Mouse (Mus musculus): ENCODE data around the gene Nelfcd.

Nelfcd gene

DNA sequence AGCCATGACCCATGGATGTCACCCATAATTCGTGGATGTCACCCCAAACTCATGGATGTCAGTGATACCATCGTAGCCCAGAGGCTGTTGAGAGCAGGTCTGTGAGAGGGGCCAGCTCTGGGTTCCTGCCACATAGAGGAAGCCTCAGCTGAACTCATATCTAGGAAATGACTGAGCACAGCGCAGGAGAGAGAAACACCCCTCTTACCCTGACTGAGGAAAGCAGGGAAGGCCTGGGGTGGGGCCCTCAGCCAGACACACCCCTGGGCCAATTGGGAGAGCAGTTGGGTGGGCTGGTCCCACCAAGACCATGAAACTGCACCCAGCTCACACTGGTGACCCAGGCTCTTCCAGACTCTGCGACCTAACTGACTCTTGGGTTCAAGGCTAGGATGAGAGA lies 34.7 kb downstream of the Nelfcd start, which contains the start of gene Tubb1:
Tubb1 (plus strand) TSS at position 343 of the 400 bp plus-strand sequence.
- CTCF ChIA-PET: no interaction called here

DNA sequence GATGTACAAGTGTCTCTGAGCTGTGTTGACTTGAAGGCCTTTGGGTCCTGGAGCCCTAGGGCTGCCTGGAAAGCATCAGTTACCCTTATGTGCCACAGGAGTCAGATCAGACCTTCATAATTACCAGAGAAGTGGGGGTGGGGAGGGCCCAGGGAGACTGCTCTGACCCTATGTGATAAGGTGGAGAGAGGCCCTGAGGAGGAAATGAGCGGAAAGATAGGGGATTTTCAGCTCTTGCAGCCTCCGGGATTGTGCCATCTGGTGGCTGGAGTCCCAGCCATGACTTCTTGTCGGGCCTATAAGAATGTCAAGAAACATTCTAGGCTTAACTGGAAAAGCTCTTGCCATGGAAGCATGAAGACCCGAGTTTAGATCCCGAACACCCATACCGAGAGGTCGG lies 38.1 kb downstream of the Nelfcd start:
- CTCF ChIA-PET: interaction anchor here in 2 of 4 experiments (1.0 to 1.6 kb wide), 2 partner anchors 141 to 142 kb away, joined by 3 to 5 read pairs; no protein-coding TSS in a partner anchor
- POLR2A ChIA-PET: interaction anchor here in 1 of 4 experiments (1.0 to 1.2 kb wide), 2 partner anchors 11 to 43 kb away, joined by 3 to 4 read pairs; partner anchors contain the start of gene Atp5e

More for the DNA sequence above, 34.7 kb downstream of the Nelfcd start, which contains the start of gene Tubb1:
- POLR2A ChIA-PET: interaction anchor here in 3 of 4 experiments (0.5 to 1.7 kb wide), 6 partner anchors 9 to 29 kb away, joined by 3 to 6 read pairs (median 3); partner anchors contain the start of gene Atp5e (in 1 of the 3)

DNA sequence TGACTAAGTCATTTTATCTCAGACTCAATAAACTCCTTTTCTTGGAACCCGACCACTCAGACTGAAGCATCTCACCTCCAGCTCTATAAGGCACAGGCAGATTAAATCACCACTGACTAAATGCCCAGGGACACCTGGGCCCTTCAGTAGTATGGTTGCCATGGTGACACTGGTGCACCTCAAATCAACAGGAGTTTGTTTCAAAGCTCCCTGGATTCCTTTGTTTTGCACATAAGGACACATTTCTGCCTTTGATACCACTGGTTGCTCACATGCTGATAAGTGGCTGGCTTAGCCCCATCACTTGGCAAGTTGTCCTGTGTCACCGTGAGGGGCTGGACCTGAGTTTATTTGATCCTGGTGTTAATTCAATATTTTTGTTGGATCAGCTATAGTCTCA lies 43.8 kb downstream of the Nelfcd start:
- ChIA-PET CTCF (interaction anchor here in 1 of 4 experiments (0.7 kb wide), 1 partner anchor 215 kb away, joined by 3 read pairs; no protein-coding TSS in a partner anchor), POLR2A (interaction anchor here in 2 of 4 experiments (0.7 to 1.3 kb wide), 6 partner anchors 9 to 162 kb away, joined by 3 read pairs; no protein-coding TSS in a partner anchor)

DNA sequence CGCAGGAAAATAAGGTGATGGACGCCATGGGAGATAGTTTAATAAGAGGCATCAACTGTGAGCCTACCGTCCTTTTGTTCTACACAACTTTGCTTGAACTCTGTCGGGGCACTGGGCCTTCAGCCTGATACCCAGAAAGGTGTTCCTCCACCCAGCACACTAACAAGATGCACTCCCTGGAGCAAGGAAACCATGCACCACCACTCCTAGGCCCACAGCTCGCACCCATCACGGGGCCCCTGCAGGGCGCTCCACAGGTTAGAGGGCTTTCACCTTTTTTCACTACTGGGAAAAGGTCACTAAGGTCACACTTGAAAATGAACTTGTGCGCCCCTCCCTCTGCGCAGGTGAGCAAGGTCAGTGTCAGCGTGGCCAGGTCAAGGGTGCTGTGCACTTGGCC lies 47.8 kb downstream of the Nelfcd start:
- POLR2A ChIA-PET: interaction anchor here (0.8 to 5.3 kb wide), 15 partner anchors 9 to 804 kb away, joined by 3 to 47 read pairs (median 4); partner anchors contain the start of genes Ctsz (in 2 of the 4), Prelid3b (in 2 of the 4), Gnas (in 1 of the 4) and Nelfcd (in 1 of the 4)
- CTCF ChIA-PET: no interaction called here

DNA sequence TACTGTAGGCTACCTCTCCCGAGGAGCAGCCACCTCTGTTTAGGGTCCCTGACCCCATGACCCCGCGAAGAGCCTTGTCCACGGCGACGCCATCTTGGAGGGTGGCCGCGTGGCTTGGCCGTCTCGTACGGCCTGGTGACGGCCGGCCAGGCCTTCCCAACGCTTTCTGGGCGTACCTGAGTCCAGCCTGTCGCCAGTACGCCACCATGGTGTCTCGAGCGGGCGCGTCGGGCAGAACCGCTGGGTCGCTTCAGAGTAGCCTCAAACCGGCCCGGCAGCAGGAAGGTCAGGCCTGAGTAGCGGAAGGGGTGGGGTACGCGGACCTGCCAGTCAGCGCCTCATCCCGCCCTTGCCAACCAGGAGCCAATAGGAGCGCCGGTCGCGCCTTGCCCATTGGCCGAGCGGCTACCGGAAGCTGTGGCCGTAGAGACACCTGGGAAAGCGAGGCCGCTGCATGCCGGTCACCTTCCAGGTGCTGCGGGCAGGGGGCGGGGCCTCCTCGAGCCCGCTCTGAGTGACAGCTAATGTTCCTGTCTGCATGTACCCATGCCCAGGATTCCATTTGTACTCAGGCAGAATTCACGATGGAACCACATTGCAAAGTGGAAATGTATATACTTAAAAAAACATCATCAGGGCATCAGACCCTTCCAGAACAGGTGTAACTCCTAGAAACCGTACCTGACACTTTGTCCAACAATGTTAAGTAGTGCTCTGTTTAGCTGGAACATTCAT lies 48.4 kb downstream of the Nelfcd start, which contains the start of gene Atp5e:
Atp5e (minus strand) TSS at position 317 of the 735 bp plus-strand sequence.
- ChIA-PET CTCF (interaction anchor here in 2 of 4 experiments (1.0 to 1.8 kb wide), 2 partner anchors 210 kb away, joined by 4 to 5 read pairs; no protein-coding TSS in a partner anchor), POLR2A (interaction anchor here (0.6 to 5.3 kb wide), 24 partner anchors 8 to 804 kb away, joined by 3 to 47 read pairs (median 4); partner anchors contain the start of genes Ctsz (in 2 of the 4), Prelid3b (in 2 of the 4), Tubb1 (in 2 of the 4) and Nelfcd (in 1 of the 4))

DNA sequence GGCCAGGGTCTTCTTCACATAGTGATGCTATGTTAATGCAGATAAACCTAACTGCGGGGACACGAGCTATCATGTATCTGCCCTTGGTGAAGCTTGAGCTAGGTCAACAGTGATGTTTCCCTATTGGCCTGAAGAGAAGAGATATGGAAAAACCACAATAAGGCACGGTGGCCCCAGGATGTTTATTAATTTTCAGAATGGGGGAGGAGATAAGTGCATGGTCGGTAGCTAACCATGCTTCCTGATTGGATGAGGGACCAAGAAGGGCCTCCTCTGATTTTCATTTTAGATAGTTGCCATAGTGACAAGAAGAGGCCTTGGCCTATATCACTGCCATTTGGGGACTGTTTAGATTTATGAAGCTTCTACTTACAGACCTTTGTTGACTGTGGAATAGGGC lies 54.7 kb downstream of the Nelfcd start:
- ChIA-PET POLR2A (interaction anchor here in 2 of 4 experiments (1.2 to 7.0 kb wide), 3 partner anchors 7 to 186 kb away, joined by 3 to 47 read pairs (median 40); partner anchors contain the start of gene Atp5e (in 2 of the 2)), CTCF (no interaction called here)

DNA sequence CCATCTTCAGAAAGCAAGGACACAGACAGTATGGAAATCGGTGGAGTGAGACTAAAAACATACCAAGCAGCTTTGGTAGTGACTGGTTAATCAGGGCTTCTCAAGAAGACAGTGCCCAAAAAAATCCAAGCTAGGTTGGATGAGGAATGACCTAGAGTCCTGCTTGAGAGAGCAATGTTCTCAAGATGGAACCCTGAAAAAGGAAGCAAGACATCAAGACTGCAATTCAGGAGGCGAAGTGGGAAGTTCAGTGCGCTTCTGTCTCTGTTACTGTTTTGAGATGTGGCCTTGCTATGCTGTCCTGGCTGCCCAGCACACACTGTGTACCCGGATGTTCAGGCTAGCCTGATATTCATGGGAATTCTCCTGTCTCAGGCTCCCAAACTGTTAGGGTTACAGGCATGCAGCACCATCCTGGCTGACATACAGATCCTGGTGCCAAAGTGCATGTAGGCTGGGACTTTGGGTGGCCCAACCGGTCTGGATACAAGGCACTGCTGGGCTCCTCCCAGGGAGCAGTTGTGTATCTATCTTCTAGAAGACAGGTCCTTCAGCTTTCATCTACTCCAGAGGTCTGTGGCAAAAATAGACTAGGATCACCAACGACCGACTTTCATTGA lies 55.3 kb downstream of the Nelfcd start:
- CTCF ChIA-PET: no interaction called here
- POLR2A ChIA-PET: interaction anchor here in 2 of 4 experiments (0.6 to 7.0 kb wide), 5 partner anchors 8 to 358 kb away, joined by 3 to 47 read pairs (median 5); partner anchors contain the start of genes Atp5e (in 2 of the 2) and Tubb1 (in 1 of the 2)

DNA sequence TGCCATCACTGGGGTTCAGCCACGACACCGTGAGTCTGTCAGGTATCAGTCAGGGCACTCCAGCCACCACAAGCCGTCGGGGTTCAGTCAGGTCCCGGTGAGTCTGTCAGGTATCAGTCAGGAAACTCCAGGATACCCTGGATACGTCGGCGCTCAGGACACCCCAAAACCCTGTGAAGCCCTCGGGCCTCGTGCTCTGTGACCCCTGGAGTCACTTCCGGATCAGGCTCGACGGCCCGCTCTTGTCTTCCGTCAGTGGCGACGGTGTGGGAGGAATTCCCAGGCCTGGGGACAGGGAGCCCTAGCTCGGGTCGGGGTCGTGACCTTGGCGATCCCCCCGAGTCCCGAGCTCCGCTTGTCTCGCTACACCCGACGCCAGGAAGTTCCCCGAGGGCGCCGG lies 56.8 kb downstream of the Nelfcd start:
- CTCF ChIA-PET: interaction anchor here in 1 of 4 experiments (0.6 kb wide), 1 partner anchor 202 kb away, joined by 3 read pairs; no protein-coding TSS in a partner anchor
- POLR2A ChIA-PET: interaction anchor here in 3 of 4 experiments (0.6 to 7.0 kb wide), 8 partner anchors 8 to 259 kb away, joined by 3 to 47 read pairs (median 3); partner anchors contain the start of gene Atp5e (in 3 of the 3)

DNA sequence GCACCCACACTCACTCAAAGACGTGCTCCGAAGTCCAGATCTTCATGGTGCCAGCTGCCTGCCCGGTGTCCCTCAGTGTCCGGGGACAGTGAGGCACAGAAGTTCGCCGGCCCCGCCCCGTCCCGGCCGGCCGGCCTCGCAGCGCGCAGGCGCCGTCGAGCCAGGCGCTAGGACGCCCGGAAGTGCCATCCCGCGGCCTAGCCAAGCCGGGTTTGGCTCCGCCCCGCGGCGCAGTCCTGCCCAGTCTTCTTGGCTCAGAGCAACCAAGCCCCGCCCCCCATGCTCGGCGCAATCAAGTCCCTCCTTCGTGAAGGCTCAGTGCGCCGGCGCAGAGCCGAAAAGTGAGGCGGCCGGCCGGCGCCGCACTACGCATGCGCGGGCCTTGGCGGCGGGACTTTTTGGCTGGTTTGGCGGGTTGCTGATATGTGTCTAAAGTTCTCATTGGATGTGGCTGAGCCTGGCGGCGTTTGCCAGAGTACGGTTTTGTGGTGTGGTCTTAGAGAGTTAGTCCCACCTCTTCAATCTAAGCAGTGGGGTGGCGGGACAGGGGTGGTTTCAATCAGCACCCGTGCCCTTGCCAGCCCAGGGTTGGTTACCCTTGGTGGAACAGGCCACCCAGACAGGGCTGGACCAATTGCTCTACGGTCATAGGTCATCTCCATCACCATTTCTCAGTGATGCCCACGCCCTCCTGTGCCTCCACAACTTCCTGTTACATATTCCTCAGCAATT lies 57.4 kb downstream of the Nelfcd start, which contains the start of gene Prelid3b:
Prelid3b (minus strand) TSS at position 264 of the 732 bp plus-strand sequence.
- ChIA-PET CTCF (no interaction called here), POLR2A (interaction anchor here in 3 of 4 experiments (0.6 to 7.0 kb wide), 10 partner anchors 9 to 258 kb away, joined by 3 to 47 read pairs (median 3); partner anchors contain the start of genes Atp5e (in 3 of the 3) and Nelfcd (in 1 of the 3))

DNA sequence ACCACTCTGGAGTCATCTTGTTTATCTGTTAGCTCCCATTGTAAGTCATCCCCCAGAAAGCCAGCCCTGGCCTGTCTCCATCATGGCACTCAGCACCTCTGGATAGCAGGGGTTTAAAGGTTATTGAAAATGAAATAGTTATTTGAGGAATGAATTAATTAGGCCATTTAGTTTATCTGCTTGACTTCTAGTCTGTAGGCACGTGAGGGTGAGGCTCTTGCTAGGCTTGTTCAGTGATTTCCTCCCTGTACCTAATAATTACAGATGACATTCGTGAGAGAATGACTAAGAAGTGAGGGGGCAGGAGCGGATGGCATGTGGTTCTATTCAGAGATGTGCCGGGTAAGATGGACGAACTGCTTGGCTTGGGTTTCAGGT lies 57.9 kb downstream of the Nelfcd start:
- POLR2A ChIA-PET: interaction anchor here in 2 of 4 experiments (0.8 to 7.0 kb wide), 8 partner anchors 11 to 177 kb away, joined by 3 to 47 read pairs (median 3); partner anchors contain the start of genes Atp5e (in 2 of the 2) and Nelfcd (in 1 of the 2)

More for the DNA sequence above, 57.9 kb downstream of the Nelfcd start:
- CTCF ChIA-PET: no interaction called here
